Mouse (Mus musculus) left cerebral cortex, postnatal 10 days (tissue): ENCODE data around the gene Sun5. TPM values are rescaled to one million over a fixed set of nuclear protein-coding genes. Genes with fewer than 3 reads are reported as not detected.
A peak's percentile ranks its signal among the peaks of the same experiment; 100 is the strongest.

Experiments used
- DNase-seq, 2 experiments: peaks; one replicate each; pipeline ENCODE4 v3.0.0; 2021 to 2022; ENCODE audit warnings: low spot score in 2 of 2, mixed read lengths in 1 of 2; ENCODE audit errors: extremely low spot score in 1 of 2
- intact Hi-C: fragments of 180-260 bp; cut with DNase I; formaldehyde crosslinking; loops from one replicate; pipeline ENCODE4 v1.15.1; 2025
- total RNA-seq, 2 experiments: library from RNA; stranded (reverse); gene quantifications; 2 replicates each; pipeline ENCODE4 v1.2.3; 2021

Sun5 gene
- total RNA-seq, result not detected

- intact Hi-C loops, result no loop called here
- no peak for DNase-seq
These were observed at the start of gene Sun5 for GRCm38 (mm10) chr2:153870984-153871383. Sun5 (minus strand) TSS chr2:153871084.

- no peak for DNase-seq
- intact Hi-C loops, result no loop called here
These were observed 47.0 kb upstream of the Sun5 start, which contains the start of gene Bpifb3 for GRCm38 (mm10) chr2:153917930-153918329. Bpifb3 (plus strand) TSS chr2:153918230.

- peak; percentile 29 to 40 for DNase-seq
- intact Hi-C loops, result no loop called here
These were observed 43.3 kb upstream of the Sun5 start for GRCm38 (mm10) chr2:153914151-153914550.

GRCm38 (mm10) chr2:153906626-153907025 is 35.7 kb upstream of the Sun5 start:
- intact Hi-C loops, result no loop called here
- no peak for DNase-seq

GRCm38 (mm10) chr2:153902726-153903125 is 31.8 kb upstream of the Sun5 start:
- DNase-seq, result no peak
- intact Hi-C loops, result no loop called here

DNA sequence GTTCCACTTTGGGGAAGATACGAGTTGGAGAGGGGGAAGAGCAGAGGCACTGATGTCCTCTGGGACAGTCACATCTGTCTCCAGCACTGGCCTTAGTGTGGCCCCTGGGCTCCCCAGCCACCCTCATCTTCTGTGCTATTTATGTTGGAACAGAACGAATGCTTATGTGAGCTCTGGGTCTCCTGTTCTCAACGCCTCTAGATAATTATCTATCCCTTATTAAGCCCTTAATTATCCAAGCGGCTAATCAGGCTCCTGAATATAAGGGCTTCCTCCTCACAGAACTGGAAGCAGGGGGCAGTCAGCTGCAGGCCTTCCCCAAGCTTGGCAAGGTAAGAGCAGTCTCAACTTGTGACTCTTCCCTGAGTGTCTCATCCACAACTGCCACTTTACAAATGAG is 29.2 kb upstream of the Sun5 start, which contains the start of gene Bpifb6:
Bpifb6 (plus strand) TSS at position 301 of the 400 bp plus-strand sequence.
- DNase-seq, result no peak
- intact Hi-C loops, result no loop called here

DNA sequence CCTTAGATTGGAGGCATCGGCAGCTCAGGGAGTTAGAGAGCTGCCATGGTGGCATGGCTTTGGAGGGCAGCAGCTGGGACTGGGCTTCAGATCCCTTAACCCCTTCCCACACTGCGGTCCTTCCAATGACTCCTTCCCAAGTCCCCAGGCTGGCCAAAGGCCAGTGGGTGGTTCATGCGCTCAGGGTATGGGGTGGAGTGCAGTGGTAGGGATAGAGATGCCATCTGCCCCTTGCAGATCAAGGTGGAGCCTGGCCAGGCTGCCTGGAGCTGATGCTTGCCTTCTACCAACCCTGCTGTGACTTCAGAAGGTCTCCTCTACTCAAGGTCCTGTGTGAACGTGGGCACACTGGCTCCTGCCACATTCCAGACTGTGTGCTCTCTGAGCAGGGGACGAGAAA is 28.2 kb upstream of the Sun5 start:
- intact Hi-C loops, result no loop called here
- no peak for DNase-seq

- peak in 1 of 2 experiments; percentile 13 for DNase-seq
- intact Hi-C loops, result no loop called here
These were observed 3.9 kb upstream of the Sun5 start, which contains the start of gene Bpifb2 for GRCm38 (mm10) chr2:153874745-153875144. Bpifb2 (plus strand) TSS chr2:153875045.

GRCm38 (mm10) chr2:153861960-153862359 is 8.9 kb downstream of the Sun5 start:
- DNase-seq, result peak in 1 of 2 experiments; percentile 5
- intact Hi-C loops, result no loop called here

DNA sequence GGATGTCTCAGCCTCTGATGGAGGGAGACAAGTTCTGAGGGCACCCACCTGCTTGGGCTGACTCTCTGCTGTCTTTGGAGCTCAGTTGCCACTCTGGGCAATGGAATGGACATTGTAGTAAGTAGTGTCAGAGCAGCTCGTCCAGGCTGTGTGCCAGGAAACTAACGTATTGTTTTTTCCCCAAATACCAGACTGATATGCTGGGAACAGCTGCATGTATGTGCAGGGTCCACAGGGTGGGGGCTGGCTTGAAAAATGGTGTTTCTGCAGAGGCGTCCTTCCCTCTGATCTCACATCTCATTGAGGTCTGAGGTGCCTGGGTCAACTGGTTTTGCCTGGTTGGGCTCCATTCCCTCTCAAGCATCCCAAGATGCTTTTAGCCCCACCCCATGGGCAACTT is 10.2 kb downstream of the Sun5 start:
- intact Hi-C loops, result no loop called here
- DNase-seq, result no peak

DNA sequence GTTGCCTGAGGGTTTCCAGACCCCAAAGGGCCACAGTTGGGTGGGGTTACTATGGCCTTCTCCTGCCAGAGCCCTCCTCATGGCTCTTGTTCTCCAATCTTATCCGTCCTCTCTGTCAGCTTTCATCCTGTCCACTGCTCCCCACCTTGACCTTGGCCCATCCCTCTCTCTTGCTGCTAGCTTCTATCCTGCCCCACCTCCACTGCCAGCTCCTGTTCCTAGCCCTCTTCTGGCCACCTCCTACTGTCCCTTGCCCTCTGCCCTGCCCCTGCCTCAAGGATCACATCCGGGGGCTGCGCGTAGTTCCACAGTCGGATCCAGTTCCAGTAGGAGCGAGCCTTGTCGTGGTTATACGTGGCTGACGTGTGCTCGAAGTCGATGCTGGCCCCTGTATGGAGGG is 10.6 kb downstream of the Sun5 start:
- intact Hi-C loops, result no loop called here
- DNase-seq, result no peak

DNA sequence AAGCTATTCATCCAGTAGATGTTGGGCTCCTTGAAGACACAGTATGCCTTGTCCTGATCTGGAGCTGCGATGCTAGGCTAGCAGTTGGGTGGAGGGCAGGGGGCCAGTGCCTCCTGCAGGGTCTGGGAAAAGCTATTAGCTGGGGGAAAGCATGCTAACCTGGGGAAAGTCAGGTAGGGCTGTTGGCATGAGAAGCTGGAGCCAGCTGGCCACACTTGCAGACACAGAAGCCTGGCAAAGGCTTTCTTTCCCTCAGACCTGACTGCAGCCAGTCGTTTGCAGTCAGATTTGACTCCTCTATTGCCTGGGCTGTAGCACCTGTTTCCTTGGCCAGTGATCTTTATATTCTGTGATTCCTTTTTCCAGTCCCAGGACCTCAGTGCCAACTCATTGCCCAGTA is 11.3 kb downstream of the Sun5 start:
- intact Hi-C loops, result no loop called here
- peak in 1 of 2 experiments; percentile 13 for DNase-seq

GRCm38 (mm10) chr2:153853544-153853943 is 17.3 kb downstream of the Sun5 start:
- intact Hi-C loops, result no loop called here
- no peak for DNase-seq

- intact Hi-C loops, result loop anchor here (2.0 kb wide), 1 partner anchor 182 kb away; no protein-coding TSS in a partner anchor
- peak; percentile 28 to 65 for DNase-seq
These were observed 19.9 kb downstream of the Sun5 start for GRCm38 (mm10) chr2:153851030-153851360.

DNA sequence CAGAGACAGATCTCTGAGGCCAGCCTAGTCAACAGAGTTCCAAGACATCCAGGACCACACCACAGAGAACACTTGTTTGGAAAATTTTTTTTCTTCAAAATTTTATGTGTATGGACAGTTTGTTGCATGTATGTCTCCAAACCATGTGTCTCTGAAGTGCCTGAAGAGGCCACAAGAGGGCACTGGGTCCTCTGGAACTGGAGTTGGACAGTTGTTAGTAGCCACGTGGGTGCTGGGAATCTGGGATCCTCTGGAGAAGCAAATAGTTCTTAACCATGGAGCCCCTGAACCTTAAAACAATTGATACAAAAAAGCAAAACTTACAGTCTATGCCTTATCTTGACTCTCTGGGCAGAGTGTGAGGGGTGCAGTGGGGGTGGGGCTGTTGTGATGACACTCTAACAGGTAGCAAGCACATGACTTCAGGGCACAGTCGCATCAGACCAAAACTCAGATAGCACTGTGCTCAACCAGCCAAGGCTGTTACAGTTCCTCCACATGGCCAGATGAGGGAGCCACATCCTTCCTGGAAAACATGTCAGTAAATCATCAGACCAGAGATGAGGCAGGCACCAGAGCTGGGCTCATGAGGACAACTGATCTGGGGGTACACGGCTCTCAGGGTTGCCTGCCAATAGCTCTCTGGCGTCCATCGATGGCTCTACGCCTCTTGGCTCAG is 20.4 kb downstream of the Sun5 start:
- intact Hi-C loops, result loop anchor here (2.0 kb wide), 1 partner anchor 182 kb away; no protein-coding TSS in a partner anchor
- no peak for DNase-seq

GRCm38 (mm10) chr2:153848389-153848788 is 22.5 kb downstream of the Sun5 start:
- no peak for DNase-seq
- intact Hi-C loops, result no loop called here

- no peak for DNase-seq
- intact Hi-C loops, result no loop called here
These were observed 28.0 kb downstream of the Sun5 start for GRCm38 (mm10) chr2:153842854-153843253.

- intact Hi-C loops, result no loop called here
- no peak for DNase-seq
These were observed 37.6 kb downstream of the Sun5 start for GRCm38 (mm10) chr2:153833291-153833690.

- no peak for DNase-seq
- intact Hi-C loops, result no loop called here
These were observed 42.2 kb downstream of the Sun5 start for GRCm38 (mm10) chr2:153828704-153829103.

GRCm38 (mm10) chr2:153827171-153827830 is 43.6 kb downstream of the Sun5 start:
- no peak for DNase-seq
- intact Hi-C loops, result no loop called here
